Mouse (Mus musculus) MEL (cell line): ENCODE data around the gene Nes.

Source experiments
- CHD1 ChIP-seq: IDR thresholded peaks from 2 replicates; pipeline ENCODE4 v1.6.1; 2012; ENCODE audit warnings: low read depth, mild to moderate bottlenecking, inconsistent platforms, low read length, improper control_type of control experiment
- E2F4 ChIP-seq: IDR thresholded peaks from 2 replicates; pipeline ENCODE4 v1.6.1; 2011; ENCODE audit warnings: low read depth, low read length, improper control_type of control experiment, borderline replicate concordance
- POLR2A ChIP-seq, 2 experiments: IDR thresholded peaks; 2 replicates each; pipeline ENCODE4 v1.6.1; 2011 to 2012; ENCODE audit warnings: low read length in 2 of 2, mild to moderate bottlenecking in 2 of 2, control low read depth in 1 of 2, improper control_type of control experiment in 1 of 2, low read depth in 1 of 2, moderate library complexity in 1 of 2; ENCODE audit not compliant: control insufficient read depth in 1 of 2, insufficient read depth in 1 of 2, poor library complexity in 1 of 2
- POLR2AphosphoS2 ChIP-seq: IDR thresholded peaks from 2 replicates; pipeline ENCODE4 v1.6.1; 2011; ENCODE audit warnings: low read length, improper control_type of control experiment
- SMC3 ChIP-seq: IDR thresholded peaks from 2 replicates; pipeline ENCODE4 v1.6.1; 2011; ENCODE audit warnings: low read depth, low read length, improper control_type of control experiment
- ZMIZ1 ChIP-seq: IDR thresholded peaks from 2 replicates; pipeline ENCODE4 v1.6.1; 2012; ENCODE audit warnings: low read depth, mild to moderate bottlenecking, inconsistent platforms, low read length, improper control_type of control experiment, moderate library complexity

DNA sequence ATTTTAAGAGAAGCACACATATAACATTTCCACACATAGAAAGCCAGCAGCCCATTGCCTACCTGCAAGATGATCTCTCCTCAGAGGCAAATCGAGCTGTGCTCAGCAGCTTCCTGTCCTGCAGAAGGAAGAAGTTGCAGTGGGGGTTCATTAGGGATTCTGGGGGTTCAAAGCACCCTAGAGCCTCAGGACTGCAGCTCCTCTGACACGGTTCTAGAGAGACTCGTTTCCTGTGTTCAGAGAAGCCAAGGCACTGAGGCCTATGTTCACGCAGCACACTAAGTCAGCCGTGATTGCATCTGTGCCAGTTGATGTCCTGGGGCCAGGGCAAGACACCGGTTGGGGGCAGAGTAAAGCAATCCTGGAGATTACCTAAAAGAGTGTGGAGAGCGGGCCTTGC, 55.9 kb downstream of the Nes start:
- TF ChIP-seq POLR2AphosphoS2 (no peak), POLR2A (IDR thresholded peaks at IDR 0.05; ENCODE audit: control insufficient read depth in 1 of 2, insufficient read depth in 1 of 2, low read depth in 1 of 2, low read length in 2 of 2, poor library complexity in 1 of 2) (no peak), E2F4 (no peak), SMC3 (no peak), ZMIZ1 (no peak), CHD1 (no peak)
